Mouse (Mus musculus): Measurements from ENCODE around the gene Dlgap4.

Gene Dlgap4

GRCm38 (mm10) chr2:156614661-156615654 lies 1.5 kb downstream of the Dlgap4 start:
- in situ Hi-C loops (cut with MboI; ENCODE audit: low pct_unique_long_range_greater_than_20kb in 1 of 2, low sequenced_read_pairs in 2 of 2, unreplicated experiment in 1 of 2) = no loop called here

- in situ Hi-C loops (cut with MboI; ENCODE audit: low pct_unique_long_range_greater_than_20kb in 1 of 2, low sequenced_read_pairs in 2 of 2, unreplicated experiment in 1 of 2) = no loop called here
These were observed 3.0 kb downstream of the Dlgap4 start for GRCm38 (mm10) chr2:156616513-156616912.

- in situ Hi-C loops (cut with MboI; ENCODE audit: low pct_unique_long_range_greater_than_20kb in 1 of 2, low sequenced_read_pairs in 2 of 2, unreplicated experiment in 1 of 2) = no loop called here
These were observed 4.0 kb downstream of the Dlgap4 start for GRCm38 (mm10) chr2:156617536-156617935.

- in situ Hi-C loops (cut with MboI; ENCODE audit: low pct_unique_long_range_greater_than_20kb in 1 of 2, low sequenced_read_pairs in 2 of 2, unreplicated experiment in 1 of 2) = no loop called here
These were observed 7.4 kb downstream of the Dlgap4 start for GRCm38 (mm10) chr2:156620874-156621273.

- in situ Hi-C loops (cut with MboI; ENCODE audit: low pct_unique_long_range_greater_than_20kb in 1 of 2, low sequenced_read_pairs in 2 of 2, unreplicated experiment in 1 of 2) = no loop called here
These were observed 7.9 kb downstream of the Dlgap4 start for GRCm38 (mm10) chr2:156621449-156621848.

- in situ Hi-C loops (cut with MboI; ENCODE audit: low pct_unique_long_range_greater_than_20kb in 1 of 2, low sequenced_read_pairs in 2 of 2, unreplicated experiment in 1 of 2) = no loop called here
These were observed 8.7 kb downstream of the Dlgap4 start for GRCm38 (mm10) chr2:156622192-156622591.

GRCm38 (mm10) chr2:156623246-156623645 lies 9.7 kb downstream of the Dlgap4 start:
- in situ Hi-C loops (cut with MboI; ENCODE audit: low pct_unique_long_range_greater_than_20kb in 1 of 2, low sequenced_read_pairs in 2 of 2, unreplicated experiment in 1 of 2) = no loop called here

GRCm38 (mm10) chr2:156625307-156625706 lies 11.8 kb downstream of the Dlgap4 start:
- in situ Hi-C loops (cut with MboI; ENCODE audit: low pct_unique_long_range_greater_than_20kb in 1 of 2, low sequenced_read_pairs in 2 of 2, unreplicated experiment in 1 of 2) = no loop called here

GRCm38 (mm10) chr2:156626119-156626518 lies 12.6 kb downstream of the Dlgap4 start:
- in situ Hi-C loops (cut with MboI; ENCODE audit: low pct_unique_long_range_greater_than_20kb in 1 of 2, low sequenced_read_pairs in 2 of 2, unreplicated experiment in 1 of 2) = no loop called here

GRCm38 (mm10) chr2:156626544-156626943 lies 13.0 kb downstream of the Dlgap4 start:
- in situ Hi-C loops (cut with MboI; ENCODE audit: low pct_unique_long_range_greater_than_20kb in 1 of 2, low sequenced_read_pairs in 2 of 2, unreplicated experiment in 1 of 2) = no loop called here

- in situ Hi-C loops (cut with MboI; ENCODE audit: low pct_unique_long_range_greater_than_20kb in 1 of 2, low sequenced_read_pairs in 2 of 2, unreplicated experiment in 1 of 2) = no loop called here
These were observed 14.4 kb downstream of the Dlgap4 start for GRCm38 (mm10) chr2:156627917-156628316.

GRCm38 (mm10) chr2:156630288-156630687 lies 16.8 kb downstream of the Dlgap4 start:
- in situ Hi-C loops (cut with MboI; ENCODE audit: low pct_unique_long_range_greater_than_20kb in 1 of 2, low sequenced_read_pairs in 2 of 2, unreplicated experiment in 1 of 2) = no loop called here

GRCm38 (mm10) chr2:156632721-156633120 lies 19.2 kb downstream of the Dlgap4 start:
- in situ Hi-C loops (cut with MboI; ENCODE audit: low pct_unique_long_range_greater_than_20kb in 1 of 2, low sequenced_read_pairs in 2 of 2, unreplicated experiment in 1 of 2) = no loop called here

- in situ Hi-C loops (cut with MboI; ENCODE audit: low pct_unique_long_range_greater_than_20kb in 1 of 2, low sequenced_read_pairs in 2 of 2, unreplicated experiment in 1 of 2) = no loop called here
These were observed 21.6 kb downstream of the Dlgap4 start for GRCm38 (mm10) chr2:156635091-156635490.

GRCm38 (mm10) chr2:156641141-156641540 lies 27.6 kb downstream of the Dlgap4 start:
- in situ Hi-C loops (cut with MboI; ENCODE audit: low pct_unique_long_range_greater_than_20kb in 1 of 2, low sequenced_read_pairs in 2 of 2, unreplicated experiment in 1 of 2) = no loop called here

GRCm38 (mm10) chr2:156642931-156643330 lies 29.4 kb downstream of the Dlgap4 start:
- in situ Hi-C loops (cut with MboI; ENCODE audit: low pct_unique_long_range_greater_than_20kb in 1 of 2, low sequenced_read_pairs in 2 of 2, unreplicated experiment in 1 of 2) = no loop called here

GRCm38 (mm10) chr2:156643406-156643805 lies 29.9 kb downstream of the Dlgap4 start:
- in situ Hi-C loops (cut with MboI; ENCODE audit: low pct_unique_long_range_greater_than_20kb in 1 of 2, low sequenced_read_pairs in 2 of 2, unreplicated experiment in 1 of 2) = no loop called here

GRCm38 (mm10) chr2:156645145-156645544 lies 31.6 kb downstream of the Dlgap4 start:
- in situ Hi-C loops (cut with MboI; ENCODE audit: low pct_unique_long_range_greater_than_20kb in 1 of 2, low sequenced_read_pairs in 2 of 2, unreplicated experiment in 1 of 2) = no loop called here

GRCm38 (mm10) chr2:156646877-156647276 lies 33.4 kb downstream of the Dlgap4 start:
- in situ Hi-C loops (cut with MboI; ENCODE audit: low pct_unique_long_range_greater_than_20kb in 1 of 2, low sequenced_read_pairs in 2 of 2, unreplicated experiment in 1 of 2) = no loop called here

GRCm38 (mm10) chr2:156648042-156648441 lies 34.5 kb downstream of the Dlgap4 start:
- in situ Hi-C loops (cut with MboI; ENCODE audit: low pct_unique_long_range_greater_than_20kb in 1 of 2, low sequenced_read_pairs in 2 of 2, unreplicated experiment in 1 of 2) = no loop called here
